Mouse (Mus musculus): ENCODE measurements at regions not wholly inside any gene's neighbourhood (a gene's known extent, or its start where the extent isn't known, plus 50 kb on each side); places are given as distances from the start of the nearest gene placed in this dataset.
A peak's percentile ranks its signal among the peaks of the same experiment; 100 is the strongest.

- no peak overlapping the region for H3K27ac ChIP-seq (ENCODE audit: insufficient read depth, low read depth, low read length)
- H3K27me3 ChIP-seq (replicated peaks; ENCODE audit: control insufficient read depth, insufficient read depth, low read length): no peaks in the 10 kb centered on the region
- H3K4me1 ChIP-seq (ENCODE audit: control insufficient read depth, insufficient read depth, low read length): no peaks in the 10 kb centered on the region
- TF ChIP-seq POLR2A (IDR thresholded peaks at IDR 0.05; ENCODE audit: low read depth, low read length) (no peak), CTCF (conservative IDR thresholded peaks at IDR 0.05; ENCODE audit: insufficient read depth, insufficient read length, low read depth, low read length) (no peak)
- H3K4me3 ChIP-seq (ENCODE audit: insufficient read depth, low read depth, low read length): no peak overlapping the region
- no peaks in the 10 kb centered on the region for H3K36me3 ChIP-seq (ENCODE audit: control insufficient read depth, insufficient read depth, low read length)
- DNase-seq: no peak
- WGBS: 13% methylated on average over 12 of the region's 12 CpGs
These were observed 370.3 kb downstream of the Galc start for GRCm38 (mm10) chr12:97888801-97889455.

- no peak for TF ChIP-seq CTCF (conservative IDR thresholded peaks at IDR 0.05; ENCODE audit: insufficient read depth, insufficient read length, low read depth, low read length)
- Histone ChIP-seq H3K36me3 (ENCODE audit: control insufficient read depth, insufficient read depth, low read length) (no peaks in the 10 kb centered on the region), H3K4me3 (ENCODE audit: insufficient read depth, low read depth, low read length) (no peak overlapping the region), H3K27ac (ENCODE audit: insufficient read depth, low read depth, low read length) (no peak overlapping the region), H3K27me3 (replicated peaks; ENCODE audit: control insufficient read depth, insufficient read depth, low read length) (no peaks in the 10 kb centered on the region), H3K4me1 (ENCODE audit: control insufficient read depth, insufficient read depth, low read length) (no peaks in the 10 kb centered on the region)
- no peak for DNase-seq
- WGBS: 15% methylated on average over 6 of the region's 6 CpGs
These were observed 370.9 kb downstream of the Galc start for GRCm38 (mm10) chr12:97888291-97888800.

- no peak overlapping the region for H3K27ac ChIP-seq (ENCODE audit: insufficient read depth, low read depth, low read length)
- H3K27me3 ChIP-seq (replicated peaks; ENCODE audit: control insufficient read depth, insufficient read depth, low read length): no peaks in the 10 kb centered on the region
- H3K4me3 ChIP-seq (ENCODE audit: insufficient read depth, low read depth, low read length): no peak overlapping the region
- no peaks in the 10 kb centered on the region for H3K36me3 ChIP-seq (ENCODE audit: control insufficient read depth, insufficient read depth, low read length)
- TF ChIP-seq CTCF (conservative IDR thresholded peaks at IDR 0.05; ENCODE audit: insufficient read depth, insufficient read length, low read depth, low read length) (no peak), POLR2A (IDR thresholded peaks at IDR 0.05; ENCODE audit: low read depth, low read length) (no peak)
- no peak for DNase-seq
- WGBS: 73% methylated on average over 4 of the region's 4 CpGs
- H3K4me1 ChIP-seq (ENCODE audit: control insufficient read depth, insufficient read depth, low read length): no peaks in the 10 kb centered on the region
These were observed 376.8 kb downstream of the Galc start for GRCm38 (mm10) chr12:97882439-97882838.

- H3K27ac ChIP-seq (ENCODE audit: insufficient read depth, low read depth, low read length): no peak overlapping the region
- WGBS: 18% methylated on average over 2 of the region's 2 CpGs
- H3K36me3 ChIP-seq (ENCODE audit: control insufficient read depth, insufficient read depth, low read length): no peaks in the 10 kb centered on the region
- no peaks in the 10 kb centered on the region for H3K4me1 ChIP-seq (ENCODE audit: control insufficient read depth, insufficient read depth, low read length)
- H3K4me3 ChIP-seq (ENCODE audit: insufficient read depth, low read depth, low read length): no peak overlapping the region
- no peaks in the 10 kb centered on the region for H3K27me3 ChIP-seq (replicated peaks; ENCODE audit: control insufficient read depth, insufficient read depth, low read length)
- TF ChIP-seq POLR2A (IDR thresholded peaks at IDR 0.05; ENCODE audit: low read depth, low read length): no peak
- TF ChIP-seq CTCF (conservative IDR thresholded peaks at IDR 0.05; ENCODE audit: insufficient read depth, insufficient read length, low read depth, low read length): peak; percentile 77
- peak; percentile 59 for DNase-seq
These were observed 386.9 kb downstream of the Galc start for GRCm38 (mm10) chr12:97872391-97872790.

- TF ChIP-seq POLR2A (IDR thresholded peaks at IDR 0.05; ENCODE audit: low read depth, low read length) (no peak), CTCF (conservative IDR thresholded peaks at IDR 0.05; ENCODE audit: insufficient read depth, insufficient read length, low read depth, low read length) (no peak)
- H3K27ac ChIP-seq (ENCODE audit: insufficient read depth, low read depth, low read length): no peak overlapping the region
- no peak for DNase-seq
- WGBS: 76% methylated on average over 3 of the region's 3 CpGs
- no peaks in the 10 kb centered on the region for H3K36me3 ChIP-seq (ENCODE audit: control insufficient read depth, insufficient read depth, low read length)
- no peaks in the 10 kb centered on the region for H3K4me1 ChIP-seq (ENCODE audit: control insufficient read depth, insufficient read depth, low read length)
- no peaks in the 10 kb centered on the region for H3K27me3 ChIP-seq (replicated peaks; ENCODE audit: control insufficient read depth, insufficient read depth, low read length)
- H3K4me3 ChIP-seq (ENCODE audit: insufficient read depth, low read depth, low read length): no peak overlapping the region
These were observed 396.3 kb downstream of the Galc start for GRCm38 (mm10) chr12:97862921-97863320.

GRCm38 (mm10) chr12:97836202-97836908, 422.9 kb downstream of the Galc start:
- no peaks in the 10 kb centered on the region for H3K27me3 ChIP-seq (replicated peaks; ENCODE audit: control insufficient read depth, insufficient read depth, low read length)
- no peaks in the 10 kb centered on the region for H3K4me1 ChIP-seq (ENCODE audit: control insufficient read depth, insufficient read depth, low read length)
- H3K27ac ChIP-seq (ENCODE audit: insufficient read depth, low read depth, low read length): no peak overlapping the region
- no peak for DNase-seq
- WGBS: 80% methylated on average over 8 of the region's 8 CpGs
- no peaks in the 10 kb centered on the region for H3K36me3 ChIP-seq (ENCODE audit: control insufficient read depth, insufficient read depth, low read length)
- H3K4me3 ChIP-seq (ENCODE audit: insufficient read depth, low read depth, low read length): no peak overlapping the region
- no peak for TF ChIP-seq POLR2A (IDR thresholded peaks at IDR 0.05; ENCODE audit: low read depth, low read length)
- no peak for TF ChIP-seq CTCF (conservative IDR thresholded peaks at IDR 0.05; ENCODE audit: insufficient read depth, insufficient read length, low read depth, low read length)

GRCm38 (mm10) chr12:97793364-97794120, 465.7 kb downstream of the Galc start:
- H3K27me3 ChIP-seq (replicated peaks; ENCODE audit: control insufficient read depth, insufficient read depth, low read length): no peaks in the 10 kb centered on the region
- H3K4me1 ChIP-seq (ENCODE audit: control insufficient read depth, insufficient read depth, low read length): no peaks in the 10 kb centered on the region
- H3K4me3 ChIP-seq (ENCODE audit: insufficient read depth, low read depth, low read length): no peak overlapping the region
- no peak overlapping the region for H3K27ac ChIP-seq (ENCODE audit: insufficient read depth, low read depth, low read length)
- WGBS: 76% methylated on average over 16 of the region's 16 CpGs
- no peak for DNase-seq
- TF ChIP-seq CTCF (conservative IDR thresholded peaks at IDR 0.05; ENCODE audit: insufficient read depth, insufficient read length, low read depth, low read length): no peak
- no peak for TF ChIP-seq POLR2A (IDR thresholded peaks at IDR 0.05; ENCODE audit: low read depth, low read length)
- no peaks in the 10 kb centered on the region for H3K36me3 ChIP-seq (ENCODE audit: control insufficient read depth, insufficient read depth, low read length)
